In genomic region chr10:63165752-63166412, GRCm38 (mm10) we compare ENCODE assay signal across 16 mouse cellular contexts. TPM values are rescaled to one million over a fixed set of nuclear protein-coding genes. Genes with fewer than 3 reads are reported as not detected.
DNase-seq lines count a peak whose midpoint lies in the region; ATAC-seq and TF ChIP-seq lines count a peak whose summit lies in the region.
"Had no signal": no experiment of that assay in that cellular context is flagged by ENCODE, and none has a peak within 500 bp of the region (broad histone marks: within the 10 kb centered on the region; RNA-seq: fewer than 3 reads in every experiment).

No protein-coding gene starts in this region.

- peak overlapping the region; percentile 55 for H3K4me3 ChIP-seq in E14TG2a.4 (replicated peaks; ENCODE audit: low read length)
- H3K4me3 ChIP-seq: embryonic facial prominence, embryonic 12.5 days; gastrocnemius, adult 2 months; hindbrain, embryonic 10.5 days had no signal

- no peak for TF ChIP-seq CTCF in E14TG2a.4 (conservative IDR thresholded peaks at IDR 0.05; ENCODE audit: low read length)

- ATAC-seq in megakaryocyte, adult 5-6 weeks (ENCODE audit: poor library complexity, severe bottlenecking), result peak; percentile 65
- ATAC-seq: forebrain, postnatal 0 days had no signal

- peaks cover 43% of the 10 kb centered on the region for H3K4me1 ChIP-seq in E14TG2a.4 (replicated peaks; ENCODE audit: low read depth, low read length)
- H3K4me1 ChIP-seq: embryonic facial prominence, embryonic 12.5 days; hindbrain, embryonic 10.5 days had no signal

- peak; percentile 10 for DNase-seq in T-cell, adult 2 months (ENCODE audit: low spot score)
- peak; percentile 42 for DNase-seq in induced T-regulatory cell, adult 2 months (ENCODE audit: low read depth)
- no peak for DNase-seq in urinary bladder, postnatal 10 days (ENCODE audit: low spot score)
- DNase-seq in embryo, embryonic 11 days, result no peak
- DNase-seq in left cerebral cortex, postnatal 36 days (ENCODE audit: low spot score in 2 of 2), result no peak
- no peak for DNase-seq in left cerebral cortex, postnatal 10 days (ENCODE audit: extremely low spot score in 1 of 2, low spot score in 2 of 2)
- DNase-seq: cerebellum, adult 18-20 months; forebrain, postnatal 0 days; gastrocnemius, adult 2 months; lung, embryonic 14.5 days; midbrain, embryonic 14.5 days; thymus, postnatal 25 days had no signal

- no peaks in the 10 kb centered on the region for H3K36me3 ChIP-seq in E14TG2a.4 (ENCODE audit: insufficient read depth, low read length)
- H3K36me3 ChIP-seq: embryonic facial prominence, embryonic 12.5 days; hindbrain, embryonic 10.5 days had no signal

- H3K27me3 ChIP-seq in E14TG2a.4 (ENCODE audit: insufficient read depth, low read length), result no peaks in the 10 kb centered on the region
- H3K27me3 ChIP-seq: embryonic facial prominence, embryonic 12.5 days had no signal

- intact Hi-C loops in left cerebral cortex, postnatal 36 days (cut with DNase I), result no loop called here
- intact Hi-C loops in left cerebral cortex, postnatal 10 days (cut with DNase I), result no loop called here

- H3K9me3 ChIP-seq in E14TG2a.4 (ENCODE audit: low read length), result no peaks in the 10 kb centered on the region
- H3K9me3 ChIP-seq: embryonic facial prominence, embryonic 12.5 days; hindbrain, embryonic 10.5 days had no signal

RNA-seq across cellular contexts. Expression of gene Mypn, which starts 37.9 kb away (rescaled TPM):
- not detected in 2 replicates for total RNA-seq in megakaryocyte, adult 5-6 weeks (2015)
- total RNA-seq in megakaryocyte, adult 5-6 weeks (2017), result not detected in 2 replicates
- 1 to 10 TPM; 2.9 to 5.0 TPM for total RNA-seq in left cerebral cortex, postnatal 36 days (2021)
- 1 to 10 TPM; 5.6 to 7.5 TPM for total RNA-seq in left cerebral cortex, postnatal 10 days (2021)

Comparison
In these comparisons a context has a peak if more than half of its experiments do, and no peak if none do; other contexts are left out.
1. DNase-seq: peak in T-cell, adult 2 months (single experiment) and induced T-regulatory cell, adult 2 months (single experiment); none in urinary bladder, postnatal 10 days (single experiment), embryo, embryonic 11 days (single experiment), left cerebral cortex, postnatal 36 days (0 of 2) and left cerebral cortex, postnatal 10 days (0 of 2).